Mouse (Mus musculus) monocyte, adult 59 days (primary cell): ENCODE results near the gene Tgtp2. TPM values are rescaled to one million over a fixed set of nuclear protein-coding genes. Genes with fewer than 3 reads are reported as not detected.

ENCODE experiments used
- total RNA-seq, 2 experiments: library from RNA; stranded (reverse); gene quantifications; one replicate each; pipeline ENCODE4 v1.2.4; 2023

The Tgtp2 gene
- 10 to 100 TPM in 1 of 2 experiments, 1 to 10 TPM in 1; 6.6 to 10.3 TPM for total RNA-seq

DNA sequence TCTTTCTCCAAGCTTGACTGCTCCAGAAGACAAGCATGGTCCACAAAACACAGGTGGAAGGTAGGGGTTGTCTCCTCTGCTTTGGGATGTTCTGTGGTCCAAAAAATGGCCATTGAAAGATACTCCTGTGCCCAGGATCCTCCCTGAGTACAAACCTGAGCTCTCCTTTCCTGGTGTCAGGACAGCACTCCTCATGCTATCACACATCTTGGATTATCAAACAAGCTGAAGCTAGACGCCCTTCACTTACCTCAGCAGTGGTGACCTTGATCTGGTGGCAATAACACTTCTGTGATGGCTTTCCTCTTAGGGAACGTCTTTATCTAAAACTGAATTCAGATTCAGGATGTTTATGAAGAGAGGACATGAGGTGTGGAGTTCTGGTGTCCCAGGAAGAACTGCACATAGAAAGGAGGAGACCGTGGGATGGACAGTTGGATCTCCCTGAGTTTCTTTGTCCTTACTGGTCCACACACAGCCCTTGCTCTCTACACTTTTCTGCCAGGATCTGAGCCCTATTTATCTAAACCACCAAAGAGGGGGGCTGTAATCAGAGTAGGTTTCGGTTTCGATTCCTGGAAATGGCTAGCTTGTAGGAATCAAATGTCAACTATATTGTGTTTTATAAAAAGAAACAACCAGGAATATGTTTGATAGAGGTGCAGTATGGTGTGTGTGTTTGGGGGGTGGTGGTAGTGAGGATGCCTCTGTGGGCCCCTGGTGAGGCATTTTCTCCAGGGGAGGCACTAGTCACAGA lies at the start of gene Tgtp2:
Gene Tgtp2, minus strand, starts transcription at position 494 of the 757 bp plus-strand sequence.

GRCm38 (mm10) chr11:49076001-49076757 lies 12.2 kb upstream of the Tgtp2 start, which contains the start of gene Ifi47:
Gene Ifi47 (plus strand): TSS chr11:49076587.

DNA sequence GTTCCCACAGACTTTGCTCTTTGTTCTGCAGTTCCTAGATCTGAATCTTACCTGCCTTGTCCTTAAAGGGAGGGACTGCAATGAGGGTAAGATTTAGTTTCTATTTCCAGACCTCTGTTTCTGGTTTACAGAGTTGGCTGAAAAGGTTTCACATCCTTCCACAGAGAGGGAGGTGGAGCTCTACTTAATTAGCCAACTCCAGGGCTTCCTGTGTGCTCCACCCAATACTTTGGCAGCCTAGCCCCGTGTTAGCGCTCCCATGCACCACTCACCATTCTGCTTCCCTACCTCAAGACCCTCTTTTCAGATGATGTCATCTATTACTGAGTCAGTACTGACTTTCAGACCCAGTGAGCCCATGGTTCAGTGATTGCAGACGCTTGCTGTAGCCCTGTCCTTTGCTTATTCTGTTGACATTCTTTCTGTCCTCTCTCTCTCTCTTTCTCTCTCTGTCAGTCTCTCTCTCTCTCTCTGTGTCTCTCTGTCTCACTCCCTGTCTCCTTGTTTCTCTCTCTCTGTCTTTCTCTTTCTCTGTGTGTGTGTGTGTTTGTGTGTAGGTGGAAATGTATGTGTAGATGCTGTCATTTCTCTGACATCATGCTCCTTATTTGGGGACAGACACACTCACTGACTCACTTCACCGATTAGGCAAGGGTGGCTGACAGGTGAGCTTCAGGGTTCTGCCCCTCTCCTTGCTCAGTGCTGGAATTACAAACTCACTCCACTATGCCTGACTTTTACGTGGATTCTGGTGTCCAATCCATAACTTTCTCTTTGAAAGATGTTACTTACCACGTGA lies 12.7 kb downstream of the Tgtp2 start, which contains the start of gene 9930111J21Rik2:
Gene 9930111J21Rik2, minus strand, starts transcription at position 150 of the 799 bp plus-strand sequence.

Other genes starting within 250 kb of the Tgtp2 start
- 10 to 100 TPM; 74.4 to 78.6 TPM for gene Trim41, start 246.9 kb downstream of the Tgtp2 start, total RNA-seq
- 10 to 100 TPM in 1 of 2 experiments, 1 to 10 TPM in 1; 6.3 to 10.6 TPM for gene Trim7, start 238.1 kb downstream of the Tgtp2 start, total RNA-seq
- gene Gm12184, start 237.6 kb downstream of the Tgtp2 start, total RNA-seq: 1 to 10 TPM in 1 of 2 experiments, not detected in 1; 3.0 TPM
- 10 to 100 TPM; 53.7 to 58.0 TPM for gene Irgm1, start 192.5 kb downstream of the Tgtp2 start, total RNA-seq
- gene Gm5431, start 162.0 kb downstream of the Tgtp2 start, total RNA-seq: 10 to 100 TPM; 23.9 to 28.3 TPM
- gene Psme2b, start 118.0 kb downstream of the Tgtp2 start, total RNA-seq: 10 to 100 TPM; 30.1 to 40.0 TPM
- under 1 TPM; 0.16 to 0.30 TPM for gene Olfr56, start 85.3 kb downstream of the Tgtp2 start, total RNA-seq
- gene 9930111J21Rik1, start 84.8 kb downstream of the Tgtp2 start, total RNA-seq: 10 to 100 TPM; 64.7 to 68.6 TPM
- gene Gm12185, start 72.0 kb downstream of the Tgtp2 start, total RNA-seq: 10 to 100 TPM; 15.7 to 18.9 TPM
- 1 to 10 TPM in 1 of 2 experiments, not detected in 1; 2.6 TPM for gene Tgtp1, start 70.0 kb downstream of the Tgtp2 start, total RNA-seq
- 100 to 1,000 TPM in 1 of 2 experiments, 10 to 100 TPM in 1; 77.6 to 104 TPM for gene 9930111J21Rik2, start 13.0 kb downstream of the Tgtp2 start, total RNA-seq
- gene Ifi47, start 12.4 kb upstream of the Tgtp2 start, total RNA-seq: 10 to 100 TPM; 89.2 to 92.9 TPM
- gene Olfr1396, start 50.7 kb upstream of the Tgtp2 start, total RNA-seq: not detected
- not detected for gene Olfr1395, start 78.1 kb upstream of the Tgtp2 start, total RNA-seq
- not detected for gene Olfr1394, start 90.2 kb upstream of the Tgtp2 start, total RNA-seq
- under 1 TPM in 1 of 2 experiments, not detected in 1; 0.16 TPM for gene Btnl9, start 123.0 kb upstream of the Tgtp2 start, total RNA-seq
- 10 to 100 TPM; 63.6 to 68.3 TPM for gene Zfp62, start 139.1 kb upstream of the Tgtp2 start, total RNA-seq
- gene Mgat1, start 180.0 kb upstream of the Tgtp2 start, total RNA-seq: 100 to 1,000 TPM; 104 to 125 TPM
- gene Olfr1393, start 214.1 kb upstream of the Tgtp2 start, total RNA-seq: under 1 TPM; 0.18 to 0.31 TPM
- not detected for gene Olfr1392, start 221.1 kb upstream of the Tgtp2 start, total RNA-seq
- gene Olfr10, start 240.5 kb upstream of the Tgtp2 start, total RNA-seq: not detected